Mouse (Mus musculus) subcutaneous adipose tissue, adult 2 months (tissue): ENCODE results near the gene Adamts2. TPM values are rescaled to one million over a fixed set of nuclear protein-coding genes. Genes with fewer than 3 reads are reported as not detected.

ENCODE experiments used
- polyA plus RNA-seq: library from polyadenylated mRNA; depleted of rRNA; stranded (reverse); fragments of >200 nt; gene quantifications from 2 replicates; pipeline ENCODE4 v1.2.3, GENCODE M21; 2012; ENCODE audit warnings: low replicate concordance; rRNA removed

Gene Adamts2
- polyA plus RNA-seq: 64.4 and 76.1 TPM in 2 replicates

DNA sequence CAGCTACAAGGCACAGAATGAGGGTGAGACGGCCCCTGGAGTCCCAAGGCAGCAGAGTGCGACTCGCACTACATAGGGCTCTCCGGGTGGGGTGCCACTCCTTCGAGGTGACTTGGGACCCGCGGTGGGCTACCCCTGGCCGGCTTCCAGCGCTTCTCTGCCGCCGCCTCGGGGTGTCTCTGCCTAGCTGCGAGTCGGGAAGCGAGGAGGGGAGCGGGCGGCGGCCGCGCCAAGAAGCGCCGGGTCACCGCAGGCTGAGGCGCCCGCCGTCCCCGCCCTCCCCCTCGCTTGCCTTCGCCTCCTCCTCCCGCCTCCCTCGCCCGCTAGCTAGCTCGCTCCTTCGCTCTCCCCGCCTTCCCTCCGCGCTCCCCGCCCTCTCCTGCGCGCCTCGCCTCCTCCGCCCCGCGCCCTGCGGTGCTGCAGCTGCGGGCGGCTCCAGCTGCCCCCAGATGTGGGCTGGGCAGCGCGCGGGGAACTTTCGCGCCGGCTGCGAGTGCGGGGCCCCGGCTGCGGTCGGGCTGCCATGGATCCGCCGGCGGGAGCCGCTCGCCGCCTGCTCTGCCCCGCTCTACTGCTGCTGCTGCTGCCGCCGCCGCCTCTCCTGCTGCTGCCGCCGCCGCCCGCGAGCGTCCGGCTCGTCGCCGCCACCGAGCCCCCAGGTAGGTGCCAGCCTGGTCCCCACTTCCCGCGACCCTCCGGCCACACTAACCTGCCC lies at the start of gene Adamts2:
Adamts2 (plus strand) TSS at position 444 of the 715 bp plus-strand sequence.

DNA sequence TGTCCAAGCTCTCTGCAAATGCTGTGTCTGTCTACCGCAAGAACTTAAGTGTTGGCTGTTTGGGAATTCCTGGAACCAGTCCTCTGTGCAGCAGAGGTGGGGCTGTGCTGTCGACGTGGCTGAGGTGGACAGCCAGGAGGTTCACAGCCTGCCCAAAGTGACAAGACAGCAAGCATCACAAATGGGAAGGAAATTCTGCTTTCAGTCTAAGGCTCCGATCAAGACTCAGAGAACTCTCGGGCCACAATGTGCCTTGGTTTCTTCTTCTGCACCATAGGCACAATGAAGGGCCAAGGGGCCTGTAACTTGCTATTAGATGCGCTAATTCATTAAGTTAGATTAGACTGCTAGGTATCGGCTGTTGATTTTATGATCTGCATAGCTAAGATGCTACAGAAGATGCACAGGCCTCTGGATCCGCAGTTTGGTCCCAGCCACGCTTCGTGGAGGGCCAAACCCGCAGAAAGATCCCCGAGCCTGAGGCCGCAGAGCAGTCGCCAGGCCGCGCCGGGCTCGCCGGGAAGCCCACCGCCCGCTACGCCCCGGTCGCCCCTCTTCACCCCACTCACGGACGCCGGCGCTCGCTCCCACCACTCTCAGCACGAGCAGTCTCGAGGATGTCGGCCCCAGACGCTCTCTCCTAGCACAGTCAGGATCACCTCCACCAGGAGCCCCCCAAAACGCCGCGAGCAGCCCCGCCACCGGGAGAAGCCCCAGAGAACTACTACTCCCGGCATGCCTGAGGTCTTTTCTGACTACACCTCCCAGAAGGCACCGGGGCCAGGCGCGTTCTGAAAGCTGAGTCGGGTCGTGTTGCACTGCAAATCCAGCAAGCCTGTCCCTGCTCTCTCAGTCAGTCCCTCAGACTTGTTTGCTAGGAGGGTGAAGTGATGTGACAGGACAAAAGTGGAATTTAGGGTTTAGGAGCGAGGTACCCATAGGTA lies 225.4 kb downstream of the Adamts2 start, which contains the start of gene Zfp354c:
Zfp354c (minus strand) TSS at position 715 of the 944 bp plus-strand sequence.

DNA sequence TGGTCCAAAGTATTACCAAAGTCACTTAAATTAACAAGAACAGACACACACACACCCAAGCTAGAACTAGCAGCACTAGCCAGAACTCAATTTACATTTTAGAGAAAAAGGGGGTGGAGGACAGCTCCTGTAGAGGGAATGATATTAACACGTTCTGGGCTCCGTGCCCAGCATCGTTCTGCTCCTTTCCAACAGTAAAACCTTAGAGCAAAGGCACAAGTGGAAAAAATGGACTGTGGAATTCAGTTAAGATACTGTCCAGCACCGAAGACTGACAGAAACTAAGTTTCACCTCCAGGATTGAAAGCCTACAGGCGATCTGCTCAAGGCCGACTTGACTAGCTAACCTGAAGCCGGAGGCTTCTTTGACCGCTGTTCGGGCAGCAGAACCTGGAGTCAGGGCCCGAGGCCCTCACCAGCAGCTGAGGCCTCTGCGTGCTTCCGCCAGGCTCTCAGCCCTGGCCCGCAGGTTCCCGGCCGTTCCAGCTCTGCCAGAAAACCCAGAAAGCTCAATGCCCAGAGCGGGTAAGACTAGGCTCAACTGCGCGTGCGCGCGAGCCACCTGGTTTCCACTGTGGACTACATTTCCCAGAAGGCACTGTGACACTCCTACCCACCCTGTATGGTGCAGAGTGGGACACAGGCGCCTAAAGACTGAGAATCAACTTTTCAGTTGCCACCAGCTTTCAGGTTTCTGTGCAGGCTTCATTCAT lies 239.3 kb downstream of the Adamts2 start, which contains the start of gene Zfp879:
Zfp879 (minus strand) TSS at position 530 of the 713 bp plus-strand sequence.

DNA sequence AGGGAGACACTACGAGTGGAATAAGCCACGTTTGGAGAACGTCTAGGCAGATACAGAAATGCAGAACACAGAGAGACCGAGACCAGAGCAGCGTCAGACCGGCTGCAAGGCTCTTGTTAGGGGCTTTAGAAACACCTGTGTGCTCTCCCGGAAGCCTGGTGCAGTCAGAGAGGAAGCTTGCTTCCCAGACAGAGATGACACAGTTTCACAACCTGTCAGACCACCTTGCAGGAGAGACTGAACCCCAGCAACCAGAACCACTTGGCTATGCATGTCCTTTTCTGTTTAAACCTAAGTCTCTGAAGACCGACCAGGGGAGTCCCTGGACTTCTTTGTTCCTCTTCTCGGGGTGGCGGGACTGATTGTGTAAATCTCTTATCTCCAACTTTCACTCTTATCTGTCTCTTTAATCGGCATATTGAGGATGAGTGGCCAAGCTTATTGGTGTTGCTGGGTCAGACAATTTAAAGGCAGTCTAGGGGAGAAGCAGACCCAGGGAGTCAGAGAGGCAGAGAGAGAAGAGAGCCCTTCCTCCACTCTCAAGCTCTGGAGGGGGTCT lies 248.4 kb downstream of the Adamts2 start, which contains the start of gene Grm6:
Grm6 (plus strand) TSS at position 509 of the 559 bp plus-strand sequence.

Other genes starting within 250 kb of the Adamts2 start
- 0.33 TPM in 1 of 2 replicates, not detected in the other for gene Cby3, start 247.6 kb upstream of the Adamts2 start, polyA plus RNA-seq
- gene Hnrnph1, start 225.1 kb upstream of the Adamts2 start, polyA plus RNA-seq: 52.9 and 126 TPM in 2 replicates
- gene Rufy1, start 171.0 kb upstream of the Adamts2 start, polyA plus RNA-seq: 15.4 and 17.6 TPM in 2 replicates
- gene Zfp354c, start 225.6 kb downstream of the Adamts2 start, polyA plus RNA-seq: 1.2 and 9.9 TPM in 2 replicates
- gene Zfp879, start 239.5 kb downstream of the Adamts2 start, polyA plus RNA-seq: 0.26 and 0.99 TPM in 2 replicates
- gene Grm6, start 248.6 kb downstream of the Adamts2 start, polyA plus RNA-seq: not detected in 2 replicates